Mouse (Mus musculus) embryonic facial prominence, embryonic 15.5 days (tissue): ENCODE measurements at regions not wholly inside any gene's neighbourhood (a gene's known extent, or its start where the extent isn't known, plus 50 kb on each side); places are given as distances from the start of the nearest gene placed in this dataset.

Source experiments
- ATAC-seq: fragments of 200-750 bp; cut with Nextera tagmentation; 2 replicates; pipeline ENCODE4 v1.8.0; 2017; ENCODE audit warnings: low read depth, moderate TSS enrichment; ENCODE audit not compliant: insufficient number of reproducible peaks, low FRiP score, low TSS enrichment
- H3K27ac ChIP-seq: fragments of 300-500 bp; sonication (generic); replicated peaks from 2 replicates; pipeline ENCODE4 v1.5.1; 2015; ENCODE audit warnings: mild to moderate bottlenecking, inconsistent platforms
- H3K27me3 ChIP-seq: fragments of 300-500 bp; sonication (generic); 2 replicates; pipeline ENCODE4 v1.6.1; 2015; ENCODE audit warnings: inconsistent platforms
- H3K36me3 ChIP-seq: fragments of 300-500 bp; sonication (generic); 2 replicates; pipeline ENCODE4 v1.6.1; 2015; ENCODE audit warnings: mild to moderate bottlenecking, inconsistent platforms
- H3K4me1 ChIP-seq: fragments of 300-500 bp; sonication (generic); 2 replicates; pipeline ENCODE4 v1.6.1; 2015; ENCODE audit warnings: inconsistent platforms
- H3K4me2 ChIP-seq: fragments of 300-500 bp; sonication (generic); replicated peaks from 2 replicates; pipeline ENCODE4 v1.6.1; 2015; ENCODE audit warnings: mild to moderate bottlenecking, inconsistent platforms
- H3K4me3 ChIP-seq: fragments of 300-500 bp; sonication (generic); replicated peaks from 2 replicates; pipeline ENCODE4 v1.5.1; 2015; ENCODE audit warnings: mild to moderate bottlenecking, inconsistent platforms
- H3K9ac ChIP-seq: fragments of 300-500 bp; sonication (generic); 2 replicates; pipeline ENCODE4 v1.6.1; 2015; ENCODE audit warnings: inconsistent platforms
- H3K9me3 ChIP-seq: fragments of 300-500 bp; sonication (generic); replicated peaks from 2 replicates; pipeline ENCODE4 v1.6.1; 2016; ENCODE audit warnings: inconsistent platforms
- WGBS: fragments of 180-500 bp; shearing (Covaris S2); methylation state at CpG from one replicate; pipeline ENCODE4 v1.1.7; 2015; 5-methylcytosine and 5-hydroxymethylcytosine counted together

- Histone ChIP-seq H3K4me1 (no peaks in the 10 kb centered on the region), H3K36me3 (no peaks in the 10 kb centered on the region), H3K4me2 (no peak overlapping the region), H3K9me3 (no peaks in the 10 kb centered on the region), H3K27ac (no peak overlapping the region), H3K27me3 (0 out of 2 replicates have a peak, but pooled peaks cover 7% of the 10 kb centered on the region), H3K4me3 (no peak overlapping the region), H3K9ac (no peak overlapping the region)
- 46% methylated on average over 3 of the region's 3 CpGs for WGBS
- no peak for ATAC-seq
Observed at GRCm38 (mm10) chr3:70097813-70098212, 90.4 kb downstream of the Otol1 start.

GRCm38 (mm10) chr3:70102091-70102490, 94.7 kb downstream of the Otol1 start:
- Histone ChIP-seq H3K4me3 (no peak overlapping the region), H3K27me3 (0 out of 2 replicates have a peak, but pooled peaks cover 7% of the 10 kb centered on the region), H3K36me3 (no peaks in the 10 kb centered on the region), H3K27ac (no peak overlapping the region), H3K9me3 (no peaks in the 10 kb centered on the region), H3K9ac (no peak overlapping the region), H3K4me2 (no peak overlapping the region), H3K4me1 (no peaks in the 10 kb centered on the region)
- ATAC-seq, result no peak
- WGBS, result 55% methylated on average over 7 of the region's 7 CpGs

GRCm38 (mm10) chr3:70102593-70103213, 95.3 kb downstream of the Otol1 start:
- Histone ChIP-seq H3K9ac (no peak overlapping the region), H3K4me2 (no peak overlapping the region), H3K27ac (no peak overlapping the region), H3K4me3 (no peak overlapping the region), H3K9me3 (no peaks in the 10 kb centered on the region), H3K27me3 (0 out of 2 replicates have a peak, but pooled peaks cover 7% of the 10 kb centered on the region), H3K4me1 (no peaks in the 10 kb centered on the region), H3K36me3 (no peaks in the 10 kb centered on the region)
- WGBS, result 78% methylated on average over 10 of the region's 10 CpGs
- no peak for ATAC-seq

GRCm38 (mm10) chr3:70103983-70104827, 96.8 kb downstream of the Otol1 start:
- H3K4me3 ChIP-seq, result peak overlapping the region; percentile 47
- no peaks in the 10 kb centered on the region for H3K36me3 ChIP-seq
- peak overlapping the region; percentile 75 for H3K4me2 ChIP-seq
- peak overlapping the region; percentile 58; the same call in 1 of the 2 replicates for H3K27ac ChIP-seq
- no peaks in the 10 kb centered on the region for H3K9me3 ChIP-seq
- 0 out of 2 replicates have a peak, but pooled peaks cover 7% of the 10 kb centered on the region for H3K27me3 ChIP-seq
- peak overlapping the region; percentile 37; the same call in 1 of the 2 replicates for H3K9ac ChIP-seq
- H3K4me1 ChIP-seq, result no peaks in the 10 kb centered on the region
- no peak for ATAC-seq
- 3% methylated on average over 21 of the region's 21 CpGs for WGBS

- 0 out of 2 replicates have a peak overlapping the region, but pooled peaks have one; percentile 58 for H3K27ac ChIP-seq
Observed at GRCm38 (mm10) chr3:70104828-70105399, 97.5 kb downstream of the Otol1 start.

GRCm38 (mm10) chr3:70105561-70105960, 98.1 kb downstream of the Otol1 start:
- no peaks in the 10 kb centered on the region for H3K4me1 ChIP-seq
- H3K4me3 ChIP-seq, result no peak overlapping the region
- no peak overlapping the region for H3K27ac ChIP-seq
- no peak overlapping the region for H3K4me2 ChIP-seq
- ATAC-seq, result no peak
- no peak overlapping the region for H3K9ac ChIP-seq
- 51% methylated on average over 1 of the region's 1 CpGs for WGBS
- H3K27me3 ChIP-seq, result 0 out of 2 replicates have a peak, but pooled peaks cover 7% of the 10 kb centered on the region
- no peaks in the 10 kb centered on the region for H3K9me3 ChIP-seq
- H3K36me3 ChIP-seq, result no peaks in the 10 kb centered on the region

More at GRCm38 (mm10) chr3:70104828-70105399, 97.5 kb downstream of the Otol1 start:
- peak overlapping the region; percentile 47 for H3K4me3 ChIP-seq
- H3K4me1 ChIP-seq, result no peaks in the 10 kb centered on the region
- H3K27me3 ChIP-seq, result 0 out of 2 replicates have a peak, but pooled peaks cover 7% of the 10 kb centered on the region
- H3K9ac ChIP-seq, result no peak overlapping the region
- H3K36me3 ChIP-seq, result no peaks in the 10 kb centered on the region
- H3K4me2 ChIP-seq, result peak overlapping the region; percentile 75
- WGBS, result 13% methylated on average over 7 of the region's 7 CpGs
- no peak for ATAC-seq
- no peaks in the 10 kb centered on the region for H3K9me3 ChIP-seq

- H3K36me3 ChIP-seq, result no peaks in the 10 kb centered on the region
- no peak overlapping the region for H3K4me2 ChIP-seq
- H3K4me1 ChIP-seq, result no peaks in the 10 kb centered on the region
- ATAC-seq, result no peak
- 0 out of 2 replicates have a peak, but pooled peaks cover 7% of the 10 kb centered on the region for H3K27me3 ChIP-seq
- H3K9ac ChIP-seq, result no peak overlapping the region
- WGBS, result 67% methylated on average over 2 of the region's 2 CpGs
- H3K9me3 ChIP-seq, result no peaks in the 10 kb centered on the region
- no peak overlapping the region for H3K4me3 ChIP-seq
- no peak overlapping the region for H3K27ac ChIP-seq
Observed at GRCm38 (mm10) chr3:70106141-70106540, 98.7 kb downstream of the Otol1 start.

- no peak overlapping the region for H3K4me3 ChIP-seq
- no peaks in the 10 kb centered on the region for H3K36me3 ChIP-seq
- no peak overlapping the region for H3K27ac ChIP-seq
- no peak overlapping the region for H3K4me2 ChIP-seq
- no peaks in the 10 kb centered on the region for H3K4me1 ChIP-seq
- ATAC-seq, result no peak
- 85% methylated on average over 1 of the region's 1 CpGs for WGBS
- H3K27me3 ChIP-seq, result no peaks in the 10 kb centered on the region
- H3K9ac ChIP-seq, result no peak overlapping the region
- no peaks in the 10 kb centered on the region for H3K9me3 ChIP-seq
Observed at GRCm38 (mm10) chr3:70126212-70126611, 118.8 kb downstream of the Otol1 start.

- WGBS, result 69% methylated on average over 8 of the region's 8 CpGs
- Histone ChIP-seq H3K4me1 (no peaks in the 10 kb centered on the region), H3K4me3 (no peak overlapping the region), H3K27ac (no peak overlapping the region), H3K27me3 (no peaks in the 10 kb centered on the region), H3K36me3 (no peaks in the 10 kb centered on the region), H3K9ac (no peak overlapping the region), H3K9me3 (no peaks in the 10 kb centered on the region), H3K4me2 (no peak overlapping the region)
- ATAC-seq, result no peak
Observed at GRCm38 (mm10) chr3:70130241-70131029, 123.0 kb downstream of the Otol1 start.

GRCm38 (mm10) chr3:70134963-70135362, 127.5 kb downstream of the Otol1 start:
- H3K4me3 ChIP-seq, result no peak overlapping the region
- 66% methylated on average over 2 of the region's 2 CpGs for WGBS
- no peaks in the 10 kb centered on the region for H3K27me3 ChIP-seq
- no peaks in the 10 kb centered on the region for H3K9me3 ChIP-seq
- no peak overlapping the region for H3K4me2 ChIP-seq
- no peak overlapping the region for H3K27ac ChIP-seq
- H3K4me1 ChIP-seq, result no peaks in the 10 kb centered on the region
- H3K36me3 ChIP-seq, result no peaks in the 10 kb centered on the region
- H3K9ac ChIP-seq, result no peak overlapping the region
- no peak for ATAC-seq
